Mouse (Mus musculus): ENCODE measurements at regions not wholly inside any gene's neighbourhood (a gene's known extent, or its start where the extent isn't known, plus 50 kb on each side); places are given as distances from the start of the nearest gene placed in this dataset.
"Not testable (repeated sequence)": the region's sequence is repeated elsewhere in the genome, so short reads cannot be mapped to it uniquely, and the experiment has no call there.

DNA sequence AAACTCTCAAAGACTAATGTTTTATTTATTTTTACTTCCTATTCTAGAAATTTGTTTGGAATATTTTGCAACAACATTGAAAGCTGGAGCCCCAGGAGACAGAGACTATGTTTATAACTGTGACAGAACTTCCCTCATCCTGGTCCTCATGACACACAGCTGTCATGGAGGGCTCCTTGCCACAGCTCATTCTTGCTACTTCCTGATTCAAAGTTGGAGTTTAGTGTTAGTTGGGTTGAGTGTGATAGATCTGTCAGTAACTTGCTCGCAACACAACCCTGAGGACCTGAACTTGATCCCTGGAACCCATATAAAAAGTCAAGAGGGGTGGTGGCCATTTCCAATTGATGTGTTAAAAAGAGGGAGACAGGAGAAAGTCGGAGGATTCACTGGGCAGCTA lies 328.3 kb upstream of the Nox3 start:
- DNase-seq, result no peak

DNA sequence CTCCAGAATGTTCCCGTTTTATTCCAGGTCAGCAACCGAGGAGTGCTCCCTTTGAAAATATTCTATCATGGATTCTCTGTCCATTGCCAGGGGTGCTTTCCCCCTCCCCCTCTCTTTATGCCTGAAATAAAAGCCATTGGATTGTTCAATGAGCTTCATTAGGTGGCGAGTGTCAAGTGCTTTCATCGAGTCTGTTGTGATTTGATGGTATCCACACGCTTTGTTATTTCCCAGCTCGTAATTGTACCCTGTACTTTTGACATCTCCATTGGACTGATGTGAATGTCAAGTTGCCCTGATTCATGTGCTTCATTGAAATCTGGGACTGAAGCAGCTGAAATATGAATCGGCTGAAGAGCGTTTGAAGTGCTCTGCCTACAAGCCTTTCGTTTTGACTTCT lies 333.1 kb upstream of the Nox3 start:
- DNase-seq, result no peak

DNA sequence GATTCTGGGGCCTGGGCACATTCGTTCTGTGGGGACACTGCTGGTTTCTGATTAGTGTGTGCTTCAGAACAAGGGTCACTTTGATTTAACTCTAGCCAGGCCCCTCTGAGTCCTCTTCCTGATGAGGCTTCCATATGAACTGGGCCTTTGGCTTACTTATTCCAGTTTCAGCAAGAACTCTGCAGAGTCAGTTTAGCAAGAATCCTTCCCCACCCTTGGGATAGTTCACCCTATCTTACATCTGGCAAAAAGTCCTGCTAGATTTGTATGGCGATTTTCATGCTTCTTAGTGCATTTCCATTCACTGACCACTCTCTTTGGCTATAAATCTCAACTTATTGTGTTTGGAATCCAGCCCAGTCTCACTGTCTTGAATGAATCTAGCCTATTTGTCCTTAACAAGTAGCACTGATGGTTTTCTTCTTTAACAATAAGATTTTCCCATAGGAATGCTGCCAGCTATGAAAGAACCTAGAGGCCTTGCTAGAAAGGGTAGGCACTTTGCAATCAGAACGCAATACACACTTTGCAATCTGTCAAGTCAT lies 338.8 kb upstream of the Nox3 start:
- DNase-seq, result no peak

DNA sequence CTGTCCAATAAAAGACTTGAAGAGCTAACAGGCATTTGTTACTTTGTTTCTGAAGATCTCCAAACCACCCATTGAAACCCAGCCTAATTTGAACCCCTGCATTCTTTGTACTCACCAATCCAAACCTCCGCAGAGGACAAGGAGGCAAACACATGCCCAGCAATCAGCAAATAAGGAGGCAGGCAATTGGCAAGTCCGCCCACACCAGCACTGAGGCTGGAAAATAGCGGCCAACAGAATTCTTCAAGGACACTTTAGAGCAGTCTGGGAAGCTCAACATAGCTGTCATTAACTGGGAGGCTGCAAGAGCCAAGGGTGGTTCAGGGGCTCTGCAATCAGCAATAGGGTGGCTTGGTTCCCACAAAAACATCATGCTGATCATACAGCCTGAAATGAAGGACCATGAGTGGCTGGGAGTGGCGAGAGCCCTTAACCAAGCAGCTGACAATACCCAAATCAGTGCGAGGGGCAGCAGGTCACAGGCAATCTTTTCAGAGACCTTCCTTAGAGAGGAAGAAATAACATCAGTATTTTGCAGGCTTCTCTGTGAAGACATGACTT lies 344.1 kb upstream of the Nox3 start:
- no peak for DNase-seq

DNA sequence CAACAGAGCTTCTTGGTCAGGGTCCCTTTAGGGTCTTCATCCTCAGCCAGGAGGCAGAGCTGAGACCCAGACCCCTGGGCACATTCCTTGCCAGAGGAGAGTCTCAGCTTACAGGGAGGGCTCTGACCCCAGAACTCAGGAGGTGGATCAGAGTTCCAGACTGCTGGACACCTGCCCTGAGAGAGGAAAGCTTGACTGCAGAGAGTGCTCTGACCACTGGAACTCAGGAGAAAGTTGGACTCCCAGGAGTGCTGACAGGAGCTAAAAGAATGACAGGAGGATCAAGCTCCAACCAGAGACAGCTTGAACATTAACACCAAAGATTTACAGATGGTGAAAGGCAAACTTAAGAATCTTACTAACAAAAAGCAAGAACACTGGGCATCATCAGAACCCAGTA lies 364.1 kb upstream of the Nox3 start:
- not testable (repeated sequence) for DNase-seq

DNA sequence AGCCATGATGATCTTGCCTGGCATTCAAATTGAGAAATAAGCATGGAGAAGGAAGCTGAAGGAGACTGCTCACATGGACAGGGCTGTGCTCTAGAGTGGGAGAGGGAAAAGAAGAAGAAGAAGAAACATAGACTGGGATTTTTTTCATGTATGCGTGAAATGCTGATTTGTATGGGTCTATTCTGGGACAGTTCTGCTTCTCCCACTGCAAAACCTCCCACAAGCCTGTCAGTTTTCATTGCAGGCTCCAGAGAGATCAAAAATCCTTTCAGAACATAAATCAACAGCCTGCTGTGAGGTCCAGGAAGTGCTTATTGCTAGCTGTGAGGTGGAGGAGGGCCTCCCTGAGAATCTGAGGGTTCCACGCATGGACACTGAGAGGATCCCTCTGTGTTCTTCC lies 377.3 kb upstream of the Nox3 start:
- no peak for DNase-seq

DNA sequence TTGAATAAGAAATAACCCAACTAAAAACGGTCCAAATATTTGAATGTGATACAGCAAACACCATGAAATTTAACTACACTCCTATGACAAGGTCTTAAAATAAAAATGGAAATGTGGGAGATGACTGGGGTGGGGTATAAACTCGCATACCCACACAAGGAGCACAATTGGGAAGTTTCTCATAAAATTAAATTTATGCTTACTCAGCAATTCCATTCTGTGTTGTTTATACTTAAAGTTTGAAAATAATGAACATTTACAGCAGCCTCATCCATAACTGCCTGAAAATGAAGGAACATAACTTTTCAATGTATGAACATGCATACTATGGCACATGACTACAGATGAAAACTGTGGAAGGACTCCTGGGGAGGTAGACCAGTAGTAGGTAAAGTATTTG lies 384.5 kb upstream of the Nox3 start:
- DNase-seq, result no peak

DNA sequence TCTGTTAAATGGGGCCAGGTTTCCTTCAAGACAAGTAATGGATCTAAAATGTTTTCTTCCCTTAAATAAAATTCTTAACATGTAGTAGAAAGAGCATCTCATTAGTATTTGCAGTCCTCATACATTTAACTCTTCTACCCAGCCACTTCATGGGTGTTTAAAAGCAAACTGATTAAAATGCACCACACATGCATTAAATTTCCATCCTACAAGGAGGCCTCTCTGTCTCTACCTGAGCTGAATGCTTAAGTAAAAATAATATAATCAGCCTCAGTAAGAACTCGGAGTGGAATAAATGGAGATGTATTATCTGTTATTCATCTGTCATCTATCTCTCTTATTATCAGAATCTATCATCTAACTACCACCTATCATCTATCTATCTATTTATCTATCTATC lies 398.6 kb upstream of the Nox3 start:
- no peak for DNase-seq

DNA sequence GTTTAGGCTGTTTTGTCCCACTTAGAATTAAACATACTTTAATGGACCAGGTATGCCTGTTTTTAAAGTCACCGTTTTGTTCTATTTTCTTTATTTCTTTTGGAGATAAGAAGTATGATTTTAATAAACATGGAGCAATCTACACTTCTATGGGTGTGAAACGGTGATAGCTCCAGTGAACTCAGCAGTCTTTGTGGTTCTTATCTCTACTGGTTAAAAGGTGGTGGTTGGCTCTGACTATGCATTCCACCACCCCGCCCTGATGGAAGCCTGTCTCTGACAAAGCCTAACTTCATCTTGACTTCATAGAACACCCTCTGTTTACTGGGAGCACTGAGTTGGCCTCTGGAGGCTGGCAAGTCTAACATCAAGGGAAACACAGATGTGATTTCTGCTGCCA lies 407.3 kb upstream of the Nox3 start:
- no peak for DNase-seq

DNA sequence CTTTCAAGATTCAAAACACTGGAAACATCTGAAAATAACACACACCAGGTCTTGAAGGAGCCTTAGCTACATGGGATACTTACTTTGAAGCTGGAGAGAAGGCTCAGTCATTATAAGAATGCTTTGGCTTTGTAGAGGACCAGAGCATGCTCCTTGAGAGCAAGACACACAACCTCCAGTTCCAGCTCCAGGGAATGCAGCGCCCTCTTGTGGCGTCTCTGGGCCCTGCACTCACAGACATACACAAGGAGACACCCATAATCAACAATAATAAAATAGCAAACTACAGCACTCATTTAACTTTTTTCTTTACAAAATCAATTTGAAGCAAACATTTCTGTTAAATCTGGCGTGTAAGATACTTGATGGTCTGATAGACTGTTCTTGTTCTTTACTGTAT lies 413.2 kb upstream of the Nox3 start:
- DNase-seq, result peak; percentile 35

DNA sequence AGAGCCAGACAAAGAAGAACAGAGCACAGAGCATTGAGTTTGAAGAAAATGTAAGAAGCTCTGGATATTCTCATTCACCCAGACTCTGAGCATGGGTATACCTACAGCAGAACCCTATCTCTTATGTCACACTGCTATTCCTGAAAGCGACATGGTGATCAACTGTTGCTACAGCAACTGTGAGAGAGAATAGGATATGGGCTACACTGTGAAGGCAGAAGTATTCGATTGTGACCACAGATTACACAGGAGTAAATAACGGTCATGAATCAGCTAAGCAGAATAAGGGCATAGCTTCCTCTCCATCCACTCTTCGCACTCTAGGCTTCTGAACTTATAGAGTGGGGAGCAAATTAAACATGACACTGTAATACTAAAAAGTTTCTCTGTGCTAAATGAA lies 417.0 kb upstream of the Nox3 start:
- no peak for DNase-seq

DNA sequence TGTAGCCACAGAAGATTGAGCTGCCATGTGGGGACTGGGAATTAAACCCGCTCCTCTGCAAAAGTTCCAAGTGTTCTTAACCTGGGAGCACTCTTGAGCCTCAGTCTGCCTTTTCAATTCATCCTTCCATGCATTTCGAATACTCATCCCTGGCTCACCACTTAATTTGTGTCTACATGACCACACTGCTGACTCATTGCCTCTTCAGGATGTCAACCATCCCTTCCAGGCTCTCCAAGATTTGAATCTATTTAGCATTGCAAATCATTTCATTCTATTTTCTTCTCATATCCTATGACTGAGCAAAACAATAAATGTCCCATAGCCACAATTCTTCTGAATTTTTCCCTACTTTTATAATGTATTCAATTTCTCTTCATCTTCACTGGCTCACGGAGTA lies 420.4 kb upstream of the Nox3 start:
- DNase-seq, result no peak

DNA sequence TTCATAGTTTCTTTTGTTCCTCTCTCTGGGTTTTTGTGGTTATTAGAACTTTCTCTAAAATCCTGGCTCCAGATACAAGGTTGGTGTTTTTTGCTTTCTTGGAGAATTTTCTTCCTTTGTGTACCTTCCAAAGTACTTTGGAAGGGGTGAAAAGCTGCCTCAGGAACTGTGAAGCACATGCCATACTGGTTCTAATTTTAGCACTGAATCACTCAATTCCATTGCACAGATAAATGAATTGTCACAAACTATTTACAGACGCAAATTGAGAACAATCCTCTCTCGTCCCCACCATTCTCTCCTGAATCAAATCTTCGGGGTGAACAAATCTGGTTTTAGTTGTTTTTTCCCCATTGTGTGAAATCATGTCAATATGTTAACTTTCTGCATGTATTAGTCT lies 437.6 kb upstream of the Nox3 start:
- DNase-seq, result no peak

DNA sequence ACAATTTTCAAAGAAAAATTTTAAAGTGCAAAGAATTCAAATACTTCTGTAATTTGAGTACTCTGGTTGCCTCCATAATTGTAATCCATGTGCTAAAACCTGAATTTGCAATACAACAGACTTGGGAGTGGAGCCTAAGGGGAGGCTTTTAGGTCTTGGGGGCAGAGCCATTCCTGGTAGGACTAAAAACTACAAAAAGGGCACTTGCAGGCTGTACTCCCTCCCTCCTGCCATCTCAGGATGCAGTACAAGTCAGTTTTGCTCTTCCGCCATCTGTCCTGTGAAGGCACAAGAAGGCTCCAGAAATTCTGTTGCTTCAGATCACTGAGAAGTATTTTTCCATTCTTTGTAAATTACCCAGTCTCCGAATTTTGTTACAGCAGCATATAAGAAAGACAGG lies 467.4 kb upstream of the Nox3 start:
- no peak for DNase-seq

DNA sequence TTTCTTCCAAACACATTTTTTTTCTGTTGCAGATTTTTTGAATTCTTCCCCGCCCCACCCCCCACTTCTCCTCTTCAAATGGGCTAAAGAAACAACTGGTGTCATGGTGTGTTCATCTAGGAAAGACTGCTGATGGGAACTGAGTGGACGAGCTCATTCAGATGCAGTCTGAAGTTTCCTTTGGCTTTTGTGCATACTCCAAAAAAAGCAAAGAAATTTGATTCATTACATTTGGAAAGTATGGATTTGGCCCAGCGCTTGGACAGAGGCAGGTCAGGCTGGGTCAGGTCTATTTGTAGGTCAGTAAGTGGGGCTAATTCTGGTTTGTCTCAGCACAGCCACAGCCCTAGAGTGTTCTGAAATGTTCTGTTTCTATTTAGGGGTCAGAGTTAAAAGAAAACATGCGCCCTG lies 477.9 kb upstream of the Nox3 start:
- no peak for DNase-seq

DNA sequence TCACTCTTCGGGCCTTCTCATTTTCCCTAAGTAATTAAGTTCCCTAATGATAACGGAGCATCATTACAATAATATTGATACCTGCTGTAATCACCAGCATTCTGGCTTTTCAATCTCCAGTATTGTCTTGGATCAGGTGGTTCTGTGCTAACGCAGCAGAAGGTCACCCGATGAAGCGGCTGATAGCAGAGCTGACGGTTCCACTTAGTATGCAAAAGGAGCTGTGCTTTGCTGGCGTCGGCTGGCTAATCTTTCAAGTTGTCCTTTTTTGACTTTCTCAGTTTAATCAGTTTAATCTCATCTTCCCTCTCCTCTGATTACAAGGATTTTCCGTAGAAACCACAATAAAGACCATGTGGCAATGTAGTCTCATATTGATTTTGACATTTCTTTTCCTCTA lies 478.9 kb upstream of the Nox3 start:
- no peak for DNase-seq

DNA sequence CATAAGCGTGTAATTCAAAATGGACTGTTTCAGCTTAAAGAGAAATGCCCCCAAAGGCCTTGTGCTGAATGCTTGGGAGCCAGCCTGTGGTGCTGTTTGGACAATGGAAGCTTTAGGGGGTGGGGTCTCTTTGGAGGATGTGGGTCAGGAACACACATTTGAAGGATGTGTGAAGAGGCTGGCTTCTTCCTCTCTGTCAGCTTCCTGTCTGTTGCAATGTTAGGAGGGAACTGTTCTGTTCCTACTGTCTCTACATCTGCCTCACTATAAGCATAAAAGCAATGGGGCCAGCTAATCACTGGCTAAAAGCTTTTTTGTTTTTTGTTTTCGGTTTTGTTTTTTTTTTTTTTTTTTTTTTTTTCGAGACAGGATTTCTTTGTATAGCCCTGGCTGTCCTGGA lies 480.5 kb upstream of the Nox3 start:
- DNase-seq, result no peak

DNA sequence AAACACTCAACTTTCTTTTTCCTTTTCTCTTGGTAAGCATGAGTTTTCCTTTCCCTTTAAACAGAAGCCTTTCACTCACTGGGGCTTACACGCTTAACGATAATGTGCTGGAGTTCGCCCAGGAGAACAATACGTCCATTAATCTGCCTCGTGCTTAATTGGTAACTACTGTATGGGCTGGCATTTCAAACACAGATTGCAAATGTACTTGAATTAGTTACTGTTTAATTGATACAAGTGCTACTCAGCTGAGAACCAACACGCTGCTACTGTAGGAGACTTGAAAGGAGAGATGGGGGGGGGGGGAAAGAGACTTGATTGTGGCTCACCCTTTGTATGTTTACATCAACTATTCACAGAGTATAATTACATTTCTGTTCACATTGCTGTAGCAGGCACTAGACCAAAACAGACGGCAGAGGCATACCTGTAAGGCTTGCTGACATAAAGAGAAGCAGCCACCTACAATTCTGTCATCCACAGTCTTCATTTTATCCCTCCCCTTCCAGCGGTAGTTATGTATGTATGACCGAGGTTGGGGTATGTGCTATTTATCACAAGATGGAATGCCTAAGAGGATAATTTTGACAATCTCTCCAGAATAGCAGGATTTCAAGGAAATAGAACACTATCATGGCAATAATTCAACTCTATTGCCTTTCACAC lies 481.6 kb upstream of the Nox3 start:
- DNase-seq, result no peak

DNA sequence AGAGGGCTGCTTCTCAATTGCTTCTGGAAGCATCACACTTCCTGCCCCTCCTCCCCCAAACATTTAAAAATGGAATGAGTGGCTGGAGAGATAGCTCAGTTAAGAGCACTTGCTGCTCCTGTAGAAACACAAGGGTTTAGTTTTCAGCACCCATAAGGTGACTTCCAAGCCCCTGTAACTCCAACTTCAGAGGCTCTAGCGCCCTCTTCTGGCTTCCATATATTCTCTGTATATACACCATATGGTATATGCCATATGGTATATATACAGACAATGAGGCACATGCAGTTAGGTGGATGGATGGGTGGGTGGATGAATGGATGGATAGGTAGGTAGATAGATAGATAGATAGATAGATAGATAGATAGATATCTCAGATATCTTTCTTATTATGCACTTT lies 483.2 kb upstream of the Nox3 start:
- DNase-seq, result no peak

DNA sequence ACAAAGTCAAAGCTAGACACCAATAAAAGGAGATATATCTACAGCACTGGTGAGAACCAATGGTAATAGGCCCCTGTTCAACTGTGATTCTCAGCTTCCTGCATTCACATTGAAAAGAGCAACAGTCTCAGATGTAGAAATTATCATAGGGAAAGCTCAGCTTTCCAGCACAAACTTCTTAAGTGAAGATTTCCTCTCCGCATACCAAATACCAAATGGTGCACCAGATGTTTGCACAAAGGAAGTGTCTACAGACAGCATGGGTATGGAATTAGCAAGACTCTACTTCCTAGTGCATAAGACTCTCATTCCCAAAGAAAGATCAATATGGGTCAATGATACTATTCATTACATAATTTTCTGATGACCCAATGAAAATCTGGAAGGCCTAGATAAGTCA lies 486.0 kb upstream of the Nox3 start:
- no peak for DNase-seq

DNA sequence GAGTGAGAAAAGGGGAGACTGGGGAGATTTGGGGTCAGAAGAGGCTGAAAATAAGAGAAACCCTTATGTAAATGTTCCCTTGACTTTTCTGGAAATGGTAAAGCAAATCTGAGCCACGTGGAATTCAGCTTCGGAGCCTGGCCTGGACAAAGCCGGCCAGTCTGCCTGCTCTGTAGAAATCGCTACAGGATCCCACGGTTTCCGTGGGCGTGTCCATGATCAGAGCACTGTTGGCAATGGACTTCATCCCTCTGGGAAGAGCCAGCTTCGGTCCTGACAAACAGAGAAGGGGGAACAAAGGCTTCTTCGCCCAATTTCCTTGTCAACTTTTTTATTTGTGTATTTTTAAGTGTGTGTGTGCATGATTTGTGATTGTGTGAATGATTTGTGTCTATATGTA lies 490.7 kb upstream of the Nox3 start:
- no peak for DNase-seq

DNA sequence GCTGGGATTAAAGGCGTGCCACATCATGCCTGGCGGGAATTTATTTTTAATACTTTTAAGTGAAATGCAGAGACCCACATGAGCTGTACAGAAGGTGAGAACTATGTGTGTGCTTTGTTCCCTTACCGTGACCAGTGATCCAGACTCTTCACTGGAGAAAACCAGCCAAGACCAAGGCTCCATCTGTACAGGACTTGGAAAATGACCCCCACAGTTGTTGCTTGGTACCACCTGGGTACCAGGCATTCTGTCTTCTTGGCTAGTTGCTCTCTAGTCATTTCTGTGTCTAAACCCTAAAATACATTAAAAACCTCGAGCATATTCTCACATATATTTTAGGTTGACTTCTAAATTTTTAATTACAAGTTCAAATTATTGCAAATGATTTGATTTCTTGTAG lies 491.5 kb upstream of the Nox3 start:
- no peak for DNase-seq

DNA sequence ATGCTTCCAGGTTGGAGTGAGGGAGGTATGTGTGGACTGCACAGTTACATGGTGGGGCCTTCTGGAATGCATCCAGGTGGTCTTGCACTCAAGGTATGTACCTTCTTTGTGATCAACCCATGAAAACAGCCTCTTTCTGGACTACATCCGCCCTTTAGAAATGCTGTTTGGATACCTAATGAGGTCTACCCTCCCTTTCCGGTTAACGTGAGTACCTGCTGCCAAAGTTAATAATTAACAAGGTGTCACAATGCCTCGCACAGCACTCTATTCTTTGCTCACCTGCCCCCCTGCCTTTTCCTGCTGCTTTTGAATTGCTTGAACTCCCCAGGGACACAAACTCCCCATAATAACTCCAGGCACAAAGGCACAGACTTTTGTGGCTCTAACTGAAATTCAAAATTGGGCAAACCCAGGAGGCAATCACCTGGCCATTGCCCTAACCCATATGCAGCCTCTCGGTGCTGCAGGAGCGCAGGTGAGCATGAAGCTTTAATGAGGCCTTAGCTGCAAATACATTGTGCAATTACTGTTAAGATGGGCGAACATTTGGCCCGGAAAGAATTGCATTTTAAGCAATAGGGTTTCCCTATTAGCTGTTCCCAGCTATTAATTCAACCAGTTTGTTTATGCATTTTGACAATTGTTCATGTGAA lies 500.9 kb upstream of the Nox3 start:
- DNase-seq, result no peak

DNA sequence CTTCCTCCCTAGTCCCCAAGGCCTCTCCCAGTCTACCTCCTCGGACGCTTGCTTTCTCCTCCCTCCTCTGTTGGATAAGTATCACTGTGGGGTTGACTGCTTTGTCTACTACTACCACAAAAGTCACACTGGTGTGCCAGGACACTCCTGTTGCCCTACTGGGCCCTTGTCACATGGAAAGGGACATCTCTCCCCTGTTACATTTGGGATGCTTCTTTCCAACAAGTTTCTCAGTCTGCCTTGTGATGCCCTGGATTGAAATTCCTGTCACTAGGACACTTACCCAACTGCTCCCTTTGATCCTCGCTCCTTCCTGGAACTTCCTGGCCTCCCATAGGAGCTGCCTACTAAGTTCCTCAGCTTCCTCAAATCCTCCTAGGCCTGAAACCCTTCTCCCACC lies 501.9 kb upstream of the Nox3 start:
- DNase-seq, result no peak

DNA sequence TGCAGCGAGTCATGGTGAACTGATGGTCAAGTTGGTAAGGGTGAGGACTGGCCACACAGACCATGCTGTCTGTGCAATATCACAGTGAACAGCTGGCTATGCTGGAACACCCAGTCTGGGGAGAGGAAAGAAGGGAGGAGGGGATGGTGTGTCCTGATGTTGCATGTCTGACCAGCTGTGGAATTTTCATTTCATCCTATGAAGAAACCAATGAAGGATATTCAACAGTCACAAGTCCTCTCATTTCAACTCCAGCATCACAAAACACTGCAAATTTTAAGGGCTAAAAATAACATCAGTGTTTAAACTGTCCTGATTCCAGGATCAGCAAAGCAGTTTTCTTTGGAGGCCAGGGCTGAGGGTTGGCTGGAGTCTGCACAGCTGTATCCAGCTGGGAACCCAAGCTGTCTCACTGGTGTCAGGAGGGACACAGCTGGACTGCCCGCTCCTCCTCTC lies 503.7 kb upstream of the Nox3 start:
- DNase-seq, result no peak

All from right cerebral cortex, postnatal 14 days (tissue).